Mouse (Mus musculus) cerebellum, adult 11-12 months (tissue): Measurements from ENCODE around the gene 6430531B16Rik.

Experiments used
- DNase-seq: peaks from one replicate; pipeline ENCODE4 v3.0.0; 2022

6430531B16Rik gene

GRCm38 (mm10) chr7:139936705-139937104 lies 41.9 kb downstream of the 6430531B16Rik start:
- no peak for DNase-seq

- DNase-seq, result no peak
Observed at GRCm38 (mm10) chr7:139930732-139931131, 47.8 kb downstream of the 6430531B16Rik start.
